Mouse (Mus musculus) kidney, adult 2 months (tissue): ENCODE measurements around the gene Gng12.

Experiments
- CTCF ChIP-seq: fragments of 200-500 bp; conservative IDR thresholded peaks from 2 replicates; pipeline ENCODE4 v1.5.1; 2011; ENCODE audit warnings: low read depth, mild to moderate bottlenecking, control low read depth, low read length, moderate library complexity, mixed read lengths; ENCODE audit not compliant: insufficient read depth, insufficient read length
- POLR2A ChIP-seq: fragments of 200-500 bp; IDR thresholded peaks from one replicate; pipeline ENCODE4 v1.6.1; 2011; ENCODE audit warnings: low read depth, low read length, control low read depth

GRCm38 (mm10) chr6:66943367-66944189, 47.4 kb downstream of the Gng12 start:
- TF ChIP-seq CTCF (no peak), POLR2A (no peak)
